Mouse (Mus musculus) fat pad, adult 2 months (tissue): Measurements from ENCODE around the gene Gabra6.

Source experiments
- DNase-seq: peaks from one replicate; pipeline ENCODE4 v3.0.0-alpha.2; 2011; ENCODE audit warnings: low read depth, low spot score; ENCODE audit errors: extremely low read depth

The Gabra6 gene

DNA sequence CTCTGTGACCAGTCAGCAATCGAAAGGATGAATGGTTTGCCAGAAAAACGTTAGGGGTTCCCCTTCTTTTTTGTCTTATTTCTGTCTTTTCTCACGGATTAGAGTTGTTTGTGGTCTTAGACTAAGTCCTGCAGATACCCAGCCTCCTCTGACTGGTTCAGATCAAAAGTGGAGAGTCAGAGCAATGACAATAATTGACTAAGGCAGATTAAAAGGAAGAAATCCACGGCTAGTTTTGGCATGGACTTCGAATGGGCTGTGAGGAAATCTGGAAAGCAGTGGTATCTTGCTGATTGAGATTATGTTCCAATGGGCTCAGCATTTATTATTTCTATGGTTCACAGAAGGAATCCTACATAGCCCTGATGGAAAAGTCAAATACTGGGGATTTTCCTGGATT, at the start of gene Gabra6:
Gabra6 (minus strand) TSS at position 191 of the 400 bp plus-strand sequence.
- no peak for DNase-seq

DNA sequence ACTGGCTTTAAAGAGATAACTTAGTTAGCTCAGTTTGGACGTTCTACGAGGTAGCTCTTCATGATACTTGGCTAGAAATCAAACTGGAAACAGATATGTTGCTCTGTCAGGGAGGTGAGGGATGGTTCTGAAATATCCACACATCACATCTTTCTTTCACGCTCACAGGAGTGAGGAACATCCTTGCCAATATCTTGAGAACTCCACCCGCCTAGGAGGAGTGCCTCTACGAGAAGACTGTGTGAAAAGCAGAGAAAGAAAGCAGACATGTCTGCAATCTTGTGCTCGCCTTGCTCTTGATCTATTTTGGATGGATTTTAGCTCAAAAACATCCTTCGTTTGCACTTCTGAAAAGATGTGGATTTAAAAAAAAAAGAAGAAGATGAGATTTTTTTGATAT, 44.7 kb upstream of the Gabra6 start:
- DNase-seq, result no peak

- no peak for DNase-seq
Observed at GRCm38 (mm10) chr11:42332121-42332520, 11.2 kb upstream of the Gabra6 start.

GRCm38 (mm10) chr11:42326262-42326661, 5.4 kb upstream of the Gabra6 start:
- no peak for DNase-seq

- no peak for DNase-seq
Observed at GRCm38 (mm10) chr11:42321560-42321959, 688 bp upstream of the Gabra6 start.

GRCm38 (mm10) chr11:42319521-42319920, 1.4 kb downstream of the Gabra6 start:
- no peak for DNase-seq

- no peak for DNase-seq
Observed at GRCm38 (mm10) chr11:42319101-42319500, 1.8 kb downstream of the Gabra6 start.

DNA sequence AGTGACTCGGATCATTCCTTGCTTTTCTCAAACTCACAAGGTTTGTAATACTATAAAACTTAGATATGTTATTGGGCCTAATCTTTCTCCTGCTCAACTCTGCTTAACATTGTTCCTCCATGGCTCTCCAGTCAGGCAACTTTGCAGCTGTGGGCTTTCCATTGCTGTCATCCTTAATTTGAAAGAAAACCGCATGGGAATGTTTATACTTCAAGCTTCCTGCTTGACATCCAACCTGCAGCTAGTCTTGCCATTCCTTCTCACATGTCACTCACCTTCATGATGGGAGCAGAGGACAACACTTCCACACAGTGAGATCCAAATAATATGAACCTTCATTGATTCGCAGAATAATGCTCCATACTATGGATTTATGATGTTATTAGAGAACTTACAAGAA, 2.9 kb downstream of the Gabra6 start:
- no peak for DNase-seq

DNA sequence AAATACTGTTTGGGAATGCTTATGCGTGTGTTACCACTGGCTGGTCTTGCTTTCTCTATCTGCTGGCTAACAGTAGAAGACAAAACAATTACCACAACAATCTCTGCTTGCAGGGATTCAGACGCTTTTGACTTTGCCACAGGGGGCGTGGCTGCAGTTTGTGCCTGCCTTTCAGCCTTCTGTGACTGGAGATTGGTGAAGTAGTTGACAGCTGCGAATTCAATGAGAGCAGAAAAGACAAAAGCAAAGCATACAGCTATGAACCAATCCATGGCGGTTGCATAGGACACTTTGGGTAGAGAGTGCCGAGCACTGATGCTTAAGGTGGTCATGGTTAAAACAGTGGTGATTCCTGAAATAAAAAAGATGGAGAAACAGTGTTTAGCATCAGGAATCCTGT, 6.0 kb downstream of the Gabra6 start:
- DNase-seq, result no peak

GRCm38 (mm10) chr11:42310892-42311291, 10.0 kb downstream of the Gabra6 start:
- no peak for DNase-seq

DNA sequence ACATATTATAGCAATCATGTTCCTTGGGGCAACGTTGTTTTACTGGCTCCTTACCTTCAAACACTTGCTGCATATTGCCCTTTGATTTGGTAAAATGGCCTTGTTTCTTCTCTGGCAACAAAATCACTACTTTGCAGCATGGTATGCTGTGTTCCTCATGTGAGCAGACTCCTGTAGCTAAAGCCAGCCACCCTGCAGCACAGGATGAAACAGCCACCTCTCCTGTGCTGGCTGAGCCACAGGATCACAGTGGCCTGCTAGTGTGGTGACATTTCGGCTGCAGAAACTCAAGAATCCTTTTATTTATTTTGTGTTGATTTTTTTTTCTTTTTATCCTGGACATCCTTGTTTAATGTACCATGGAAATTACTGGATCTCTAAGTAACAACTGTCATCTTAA, 11.8 kb downstream of the Gabra6 start:
- no peak for DNase-seq

GRCm38 (mm10) chr11:42306095-42306494, 14.8 kb downstream of the Gabra6 start:
- DNase-seq, result no peak

DNA sequence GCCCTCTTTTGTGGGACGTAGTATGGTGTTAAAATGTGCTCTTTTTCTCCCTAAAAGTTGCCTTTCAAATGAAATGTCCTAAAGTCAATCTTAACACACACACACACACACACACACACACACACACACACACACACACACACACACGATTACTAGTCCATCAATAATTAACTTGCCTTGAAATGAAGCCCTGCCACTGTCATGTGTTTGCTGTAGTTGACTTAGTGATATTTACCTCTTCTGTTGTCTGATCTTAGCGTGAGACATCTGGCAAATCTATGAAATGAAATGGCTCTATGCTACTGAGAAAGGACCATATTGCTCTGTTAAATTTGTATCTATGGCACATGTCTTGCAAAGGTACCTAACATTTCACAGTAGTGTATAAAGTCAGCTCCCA, 61.9 kb downstream of the Gabra6 start:
- DNase-seq, result no peak
